Mouse (Mus musculus): ENCODE data around the gene Riiad1. TPM values are rescaled to one million over a fixed set of nuclear protein-coding genes. Genes with fewer than 3 reads are reported as not detected.

Riiad1 gene
- polyA plus RNA-seq, 1 experiment from 2014 or later, result 1.5 TPM

DNA sequence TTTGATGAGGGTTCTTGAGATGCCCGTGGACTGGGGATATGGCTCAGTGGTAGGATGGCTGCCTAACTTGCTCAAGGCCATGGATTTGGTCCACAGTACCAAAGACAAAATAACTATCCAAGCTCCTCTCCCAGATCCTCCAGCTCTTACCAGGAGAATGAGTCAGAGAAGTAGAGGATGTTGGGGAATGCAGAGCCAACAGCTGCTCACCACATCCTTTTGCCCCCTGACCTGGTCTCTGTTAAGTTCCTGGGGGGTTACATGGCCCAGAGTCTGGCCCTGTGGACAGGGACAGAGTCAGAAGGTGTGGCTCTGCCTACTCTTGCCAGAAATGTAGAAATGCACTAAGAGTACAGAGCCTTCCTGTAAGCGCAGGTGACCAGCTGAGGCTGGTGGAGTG, 20.3 kb downstream of the Riiad1 start:
- Histone ChIP-seq H3K4me1 (0 out of 2 replicates have a peak, but pooled peaks cover 6% of the 10 kb centered on the region), H3K9me3 (no peaks in the 10 kb centered on the region), H3K27ac (no peak overlapping the region), H3K36me3 (no peaks in the 10 kb centered on the region), H3K27me3 (no peaks in the 10 kb centered on the region; the same call in 1 of the 2 replicates), H3K4me2 (no peak overlapping the region), H3K4me3 (no peak overlapping the region), H3K9ac (no peak overlapping the region)
- no peak for ATAC-seq (ENCODE audit: insufficient number of reproducible peaks, insufficient read depth, low FRiP score, low TSS enrichment, low read depth)
- 87% methylated on average over 2 of the region's 2 CpGs for WGBS

GRCm38 (mm10) chr3:94457055-94457454, 23.1 kb downstream of the Riiad1 start:
- 58% methylated on average over 3 of the region's 3 CpGs for WGBS
- no peaks in the 10 kb centered on the region for H3K36me3 ChIP-seq
- no peak overlapping the region for H3K9ac ChIP-seq
- H3K27ac ChIP-seq, result no peak overlapping the region
- 0 out of 2 replicates have a peak, but pooled peaks cover 6% of the 10 kb centered on the region for H3K4me1 ChIP-seq
- H3K9me3 ChIP-seq, result no peaks in the 10 kb centered on the region
- H3K4me2 ChIP-seq, result peak overlapping the region; percentile 60
- H3K4me3 ChIP-seq, result peak overlapping the region; percentile 41; the same call in 1 of the 2 replicates
- ATAC-seq (ENCODE audit: insufficient number of reproducible peaks, insufficient read depth, low FRiP score, low TSS enrichment, low read depth), result no peak
- no peaks in the 10 kb centered on the region; the same call in 1 of the 2 replicates for H3K27me3 ChIP-seq

- Histone ChIP-seq H3K36me3 (no peaks in the 10 kb centered on the region), H3K27ac (no peak overlapping the region), H3K4me2 (peak overlapping the region; percentile 60), H3K27me3 (no peaks in the 10 kb centered on the region; the same call in 1 of the 2 replicates), H3K9me3 (no peaks in the 10 kb centered on the region), H3K9ac (peak overlapping the region; percentile 56; the same call in 1 of the 2 replicates), H3K4me1 (0 out of 2 replicates have a peak, but pooled peaks cover 6% of the 10 kb centered on the region), H3K4me3 (peak overlapping the region; percentile 41)
- ATAC-seq (ENCODE audit: insufficient number of reproducible peaks, insufficient read depth, low FRiP score, low TSS enrichment, low read depth), result peak; percentile 50
- WGBS, result under 1% methylated on average over 12 of the region's 12 CpGs
Observed at GRCm38 (mm10) chr3:94456529-94457000, 23.6 kb downstream of the Riiad1 start.

DNA sequence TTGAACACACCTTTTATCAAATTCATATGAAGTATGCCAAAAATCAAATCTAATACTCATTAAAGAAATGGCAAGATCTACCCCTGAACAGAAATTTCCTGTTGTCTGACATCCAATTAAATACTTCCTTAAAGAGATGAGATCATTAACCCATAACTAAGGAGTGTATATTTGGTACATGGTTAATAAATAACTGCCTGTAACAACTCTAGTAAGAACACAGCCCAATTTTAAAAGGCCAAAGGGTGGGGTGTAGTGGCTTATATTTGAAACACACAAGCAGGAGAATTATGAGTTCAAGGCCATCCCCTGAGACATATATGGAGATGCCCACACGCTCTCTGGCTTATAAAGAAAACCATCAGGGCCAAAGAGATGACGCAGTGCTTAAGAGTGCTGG, 30.8 kb downstream of the Riiad1 start:
- no peak for ATAC-seq (ENCODE audit: insufficient number of reproducible peaks, insufficient read depth, low FRiP score, low TSS enrichment, low read depth)
- Histone ChIP-seq H3K36me3 (peaks cover 49% of the 10 kb centered on the region), H3K4me1 (peaks cover 4% of the 10 kb centered on the region), H3K27me3 (no peaks in the 10 kb centered on the region), H3K9ac (no peak overlapping the region), H3K4me3 (no peak overlapping the region), H3K4me2 (no peak overlapping the region), H3K27ac (no peak overlapping the region), H3K9me3 (no peaks in the 10 kb centered on the region)
- 90% methylated on average over 2 of the region's 2 CpGs for WGBS

DNA sequence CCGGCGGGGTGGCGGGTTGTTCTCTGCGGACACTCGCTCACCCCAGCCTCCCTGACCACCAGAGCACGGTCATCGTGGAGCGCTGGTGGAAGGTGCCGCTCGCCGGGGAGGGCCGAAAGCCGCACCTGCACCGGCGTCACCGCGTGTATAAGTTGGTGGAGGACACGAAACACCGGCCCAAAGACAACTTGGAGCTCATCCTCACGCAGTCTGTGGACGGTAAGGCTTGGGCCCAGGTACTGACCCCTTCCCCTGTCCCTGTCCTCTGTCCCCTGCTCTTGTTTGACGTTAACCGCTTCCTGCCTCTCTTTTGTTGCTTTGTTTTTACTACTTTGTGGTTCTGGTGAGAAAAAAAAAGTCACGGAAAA, 36.6 kb downstream of the Riiad1 start, which contains the start of gene Oaz3:
Oaz3 (minus strand) TSS at position 319 of the 368 bp plus-strand sequence.
- H3K9me3 ChIP-seq, result no peaks in the 10 kb centered on the region
- ATAC-seq (ENCODE audit: insufficient number of reproducible peaks, insufficient read depth, low FRiP score, low TSS enrichment, low read depth), result no peak
- H3K36me3 ChIP-seq, result peaks cover 39% of the 10 kb centered on the region
- peak within 1 kb of the TSS; percentile 87 for H3K9ac ChIP-seq
- under 1% methylated on average over 24 of the region's 24 CpGs for WGBS
- H3K4me1 ChIP-seq, result peaks cover 12% of the 10 kb centered on the region
- H3K4me3 ChIP-seq, result peak within 1 kb of the TSS; percentile 79
- peak within 1 kb of the TSS; percentile 22; the same call in 1 of the 2 replicates for H3K27ac ChIP-seq
- peak within 1 kb of the TSS; percentile 84 for H3K4me2 ChIP-seq
- 0 out of 2 replicates have a peak, but pooled peaks cover 6% of the 10 kb centered on the region for H3K27me3 ChIP-seq

DNA sequence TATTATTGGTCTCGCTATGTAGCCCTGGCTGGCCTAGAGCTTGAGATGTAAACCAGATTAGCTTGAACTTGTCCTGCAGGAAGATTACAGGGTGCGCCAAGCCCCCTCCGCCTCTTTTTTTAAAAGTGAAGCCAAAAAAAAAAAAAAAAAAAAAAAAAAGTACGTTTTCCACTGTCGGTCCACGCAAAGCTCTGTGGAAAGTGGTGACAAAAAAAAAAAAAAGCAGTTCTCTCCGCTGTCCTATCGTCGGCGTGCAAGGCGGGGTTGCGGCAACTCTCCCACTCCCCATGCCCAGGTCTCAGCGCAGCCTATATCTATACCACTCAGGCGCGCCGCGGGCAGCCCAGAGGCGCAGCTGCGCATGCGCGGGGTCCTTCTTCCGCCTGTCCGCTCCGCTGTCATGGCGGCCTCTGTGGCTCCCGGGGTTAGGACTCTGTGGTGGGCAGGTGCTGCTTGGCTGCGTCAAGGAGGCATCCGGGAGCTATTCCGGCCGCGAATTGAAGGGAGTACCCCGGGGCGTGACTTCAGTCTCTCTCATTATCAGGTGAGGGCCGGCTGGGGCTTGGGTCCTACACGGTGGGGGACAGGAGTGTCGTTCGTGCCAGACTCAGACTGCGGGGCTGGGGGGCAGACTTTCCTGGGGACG, 37.1 kb downstream of the Riiad1 start, which contains the start of gene Mrpl9:
Mrpl9 (plus strand) TSS at position 368 of the 646 bp plus-strand sequence.
- Histone ChIP-seq H3K4me1 (peaks cover 12% of the 10 kb centered on the region), H3K9ac (peak within 1 kb of the TSS; percentile 87), H3K27ac (peak within 1 kb of the TSS; percentile 22; the same call in 1 of the 2 replicates), H3K9me3 (no peaks in the 10 kb centered on the region), H3K36me3 (peaks cover 34% of the 10 kb centered on the region), H3K4me3 (peak within 1 kb of the TSS; percentile 79), H3K27me3 (0 out of 2 replicates have a peak, but pooled peaks cover 6% of the 10 kb centered on the region), H3K4me2 (peak within 1 kb of the TSS; percentile 84)
- under 1% methylated on average over 39 of the region's 39 CpGs for WGBS
- ATAC-seq (ENCODE audit: insufficient number of reproducible peaks, insufficient read depth, low FRiP score, low TSS enrichment, low read depth), result peak; percentile 94

DNA sequence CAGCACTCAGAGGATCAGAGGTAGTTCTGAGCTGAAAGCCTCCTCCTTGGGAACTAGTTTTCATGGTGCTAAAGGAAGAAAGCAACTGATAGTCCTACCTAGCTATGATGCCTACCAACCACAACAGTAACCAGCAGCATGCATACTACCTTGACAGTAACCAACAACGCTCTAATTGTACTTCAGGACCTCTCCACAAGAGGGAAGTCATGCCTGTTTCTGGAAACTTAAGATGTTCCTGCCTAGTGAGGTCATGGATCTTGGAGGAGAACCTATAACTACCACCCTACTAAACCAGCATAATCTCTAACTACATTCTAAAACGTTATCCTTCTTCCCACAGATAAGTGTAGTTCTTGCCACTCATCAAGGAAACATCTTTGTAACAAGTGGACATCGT, 39.0 kb downstream of the Riiad1 start:
- ATAC-seq (ENCODE audit: insufficient number of reproducible peaks, insufficient read depth, low FRiP score, low TSS enrichment, low read depth), result no peak
- H3K4me1 ChIP-seq, result peaks cover 12% of the 10 kb centered on the region
- no peak overlapping the region for H3K4me3 ChIP-seq
- no peak overlapping the region for H3K4me2 ChIP-seq
- H3K36me3 ChIP-seq, result peaks cover 15% of the 10 kb centered on the region
- H3K27ac ChIP-seq, result no peak overlapping the region
- 0 out of 2 replicates have a peak, but pooled peaks cover 6% of the 10 kb centered on the region for H3K27me3 ChIP-seq
- WGBS, result 42% methylated on average over 3 of the region's 3 CpGs
- H3K9me3 ChIP-seq, result no peaks in the 10 kb centered on the region
- H3K9ac ChIP-seq, result no peak overlapping the region

DNA sequence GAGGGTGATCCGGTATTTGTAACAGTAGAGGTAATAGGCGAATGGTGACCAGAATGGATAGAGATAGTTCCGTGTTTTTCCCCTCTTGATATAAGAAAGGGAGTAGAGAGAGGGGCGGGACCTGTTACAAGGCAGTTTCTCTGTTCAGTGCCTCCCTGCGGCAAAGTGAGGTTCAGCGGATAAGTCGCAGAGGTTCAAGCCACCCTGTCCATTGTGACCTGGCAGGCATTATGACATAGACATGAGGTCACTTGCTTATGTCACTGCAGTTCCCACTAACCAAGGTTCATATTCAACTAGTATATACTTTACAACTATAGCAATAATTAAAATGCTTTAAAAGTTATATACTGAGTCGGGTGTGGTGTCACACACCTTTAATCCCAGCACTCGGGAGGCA, 43.7 kb downstream of the Riiad1 start:
- Histone ChIP-seq H3K9ac (no peak overlapping the region), H3K9me3 (no peaks in the 10 kb centered on the region), H3K4me3 (no peak overlapping the region), H3K27me3 (0 out of 2 replicates have a peak, but pooled peaks cover 6% of the 10 kb centered on the region), H3K36me3 (no peaks in the 10 kb centered on the region), H3K27ac (no peak overlapping the region), H3K4me2 (no peak overlapping the region), H3K4me1 (no peaks in the 10 kb centered on the region)
- no peak for ATAC-seq (ENCODE audit: insufficient number of reproducible peaks, insufficient read depth, low FRiP score, low TSS enrichment, low read depth)
- 83% methylated on average over 9 of the region's 9 CpGs for WGBS

DNA sequence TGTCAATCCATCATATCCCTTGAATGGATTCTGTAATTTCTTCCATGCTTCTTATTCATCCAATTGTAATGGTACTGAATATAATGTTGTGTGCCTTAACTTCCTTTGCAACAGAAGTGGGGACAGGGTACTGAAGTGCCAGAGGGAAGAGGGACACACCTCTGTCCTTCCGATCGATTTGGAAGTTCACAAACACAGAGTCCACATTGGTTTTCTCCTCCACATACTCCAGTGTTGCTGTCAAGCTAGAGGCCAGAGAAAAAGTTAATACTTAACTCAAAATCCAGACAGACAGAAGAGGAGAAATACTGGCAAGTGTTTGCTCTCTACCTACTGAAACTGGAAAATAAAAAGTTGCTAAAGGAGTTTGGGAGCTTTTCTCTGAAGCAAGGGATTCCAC, 45.8 kb downstream of the Riiad1 start:
- no peak for ATAC-seq (ENCODE audit: insufficient number of reproducible peaks, insufficient read depth, low FRiP score, low TSS enrichment, low read depth)
- Histone ChIP-seq H3K4me2 (no peak overlapping the region), H3K4me1 (no peaks in the 10 kb centered on the region), H3K4me3 (no peak overlapping the region), H3K9ac (no peak overlapping the region), H3K27me3 (no peaks in the 10 kb centered on the region), H3K27ac (no peak overlapping the region), H3K9me3 (no peaks in the 10 kb centered on the region), H3K36me3 (no peaks in the 10 kb centered on the region)
- WGBS, result 95% methylated on average over 2 of the region's 2 CpGs

GRCm38 (mm10) chr3:94430980-94431379, 49.2 kb downstream of the Riiad1 start:
- Histone ChIP-seq H3K4me2 (no peak overlapping the region), H3K9me3 (no peaks in the 10 kb centered on the region), H3K27ac (no peak overlapping the region), H3K9ac (no peak overlapping the region), H3K4me1 (no peaks in the 10 kb centered on the region), H3K27me3 (no peaks in the 10 kb centered on the region), H3K4me3 (no peak overlapping the region), H3K36me3 (no peaks in the 10 kb centered on the region)
- WGBS, result 75% methylated on average over 2 of the region's 2 CpGs
- ATAC-seq (ENCODE audit: insufficient number of reproducible peaks, insufficient read depth, low FRiP score, low TSS enrichment, low read depth), result no peak
